Mouse (Mus musculus): ENCODE measurements around the gene Krtap22-2.
"Not testable (repeated sequence)": the region's sequence is repeated elsewhere in the genome, so short reads cannot be mapped to it uniquely, and the experiment has no call there.

DNA sequence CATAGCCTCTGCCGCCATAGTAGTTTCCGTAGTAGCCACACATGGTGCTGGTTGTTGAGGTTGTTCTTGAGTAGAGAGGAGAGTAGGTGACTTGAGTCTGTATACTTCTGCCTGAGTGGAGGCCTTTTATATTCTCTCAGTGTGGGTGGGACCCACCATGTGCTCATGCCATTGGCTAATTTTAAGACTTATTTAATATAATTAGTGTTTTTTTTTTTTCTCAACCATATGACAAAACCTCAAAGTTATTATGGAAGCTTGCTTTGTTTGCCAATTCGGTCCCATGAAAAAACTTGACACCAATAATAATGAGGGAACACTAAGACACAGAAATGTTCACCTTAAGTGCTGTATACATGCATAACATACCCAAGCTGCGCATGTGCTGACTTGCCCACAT is 30.8 kb upstream of the Krtap22-2 start, which contains the start of gene Gm10228:
- TF ChIP-seq CTCF (IDR thresholded peaks at IDR 0.05; ENCODE audit: control insufficient read depth, insufficient read depth, low read length); POLR2A (IDR thresholded peaks at IDR 0.05; ENCODE audit: borderline replicate concordance, control insufficient read depth, low read depth, low read length): not testable (repeated sequence)
